Mouse (Mus musculus) cerebellum, postnatal 36 days (tissue): ENCODE measurements around the gene Fam92b.

ENCODE experiments used
- DNase-seq, 2 experiments: peaks; one replicate each; pipeline ENCODE4 v3.0.0; 2021 to 2022; ENCODE audit warnings: mixed read lengths in 2 of 2

Gene Fam92b

GRCm38 (mm10) chr8:120146051-120146450, 31.2 kb downstream of the Fam92b start:
- no peak for DNase-seq

DNA sequence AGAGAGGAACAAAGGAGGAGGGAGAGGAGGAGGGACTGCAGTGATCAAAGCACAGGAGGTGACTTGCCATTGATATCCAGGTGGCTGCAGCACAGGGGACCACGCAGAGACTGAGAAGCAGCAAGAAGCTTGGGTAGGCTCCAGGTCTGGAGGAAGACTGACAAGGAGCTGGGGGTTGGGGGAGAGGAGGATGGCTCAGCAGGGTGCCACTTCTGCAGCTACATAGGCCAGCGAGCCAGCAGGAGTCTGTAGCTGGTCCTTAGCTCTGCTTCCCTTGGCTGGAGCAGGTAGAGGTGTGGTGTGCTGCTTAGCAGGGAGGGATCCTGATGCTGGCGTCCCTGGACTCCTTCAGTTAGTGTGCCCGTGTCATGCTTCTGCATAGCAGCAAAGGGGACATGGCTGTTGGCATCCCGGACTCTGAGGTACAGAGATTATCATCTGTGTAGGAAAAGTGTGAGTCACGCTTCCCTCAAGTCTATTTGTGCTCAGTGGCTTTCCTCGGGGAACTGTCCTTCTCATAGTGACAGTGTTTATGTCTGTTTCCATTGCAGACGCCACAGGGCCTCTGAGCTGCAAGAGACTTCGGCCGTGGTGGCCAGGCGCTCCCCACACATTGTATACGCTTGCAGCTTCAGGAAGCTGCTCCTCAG, 32.5 kb downstream of the Fam92b start:
- DNase-seq: peak; percentile 53 to 60

GRCm38 (mm10) chr8:120143911-120144651, 33.2 kb downstream of the Fam92b start:
- peak in 1 of 2 experiments; percentile 34 for DNase-seq

GRCm38 (mm10) chr8:120140769-120141168, 36.5 kb downstream of the Fam92b start:
- DNase-seq: no peak

DNA sequence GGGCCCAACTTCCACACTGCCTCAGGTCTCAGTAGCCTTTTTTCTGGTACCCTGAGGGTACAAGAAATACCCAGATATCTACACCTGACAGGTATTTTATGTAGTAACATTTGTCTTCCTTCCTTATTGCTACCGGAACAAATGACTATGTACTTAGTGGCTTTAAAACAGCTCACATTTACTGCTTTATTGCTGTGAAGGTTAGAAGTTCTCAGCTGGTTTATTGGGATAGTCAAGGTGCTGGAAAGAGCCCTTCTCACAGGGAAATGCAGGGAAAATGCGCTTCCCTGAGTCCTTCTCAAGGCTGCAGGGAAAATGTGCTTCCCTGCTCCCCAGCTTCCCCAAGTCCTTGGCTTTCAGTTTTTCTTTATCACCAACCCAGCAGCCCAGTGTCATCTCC, 38.3 kb downstream of the Fam92b start:
- DNase-seq: no peak

DNA sequence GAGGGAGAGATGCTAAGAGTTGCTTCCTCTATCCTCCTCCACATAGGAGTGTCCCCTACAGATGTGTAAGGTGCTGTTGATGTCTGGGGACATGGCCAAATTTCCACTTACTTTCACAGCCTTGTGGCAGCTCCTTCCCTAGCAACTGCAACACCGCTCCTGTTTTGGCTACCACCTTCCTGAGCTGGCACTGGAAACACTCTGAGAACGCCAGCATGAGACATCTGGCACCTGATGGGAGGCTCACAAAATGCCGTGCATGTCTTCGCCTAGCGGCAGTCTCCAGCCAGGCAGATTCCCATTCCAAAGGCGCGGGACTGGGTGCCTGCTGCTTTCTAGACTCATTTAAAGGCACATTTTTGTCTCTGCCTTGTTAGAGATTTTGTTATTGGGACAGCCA, 40.6 kb downstream of the Fam92b start:
- peak; percentile 56 to 59 for DNase-seq

DNA sequence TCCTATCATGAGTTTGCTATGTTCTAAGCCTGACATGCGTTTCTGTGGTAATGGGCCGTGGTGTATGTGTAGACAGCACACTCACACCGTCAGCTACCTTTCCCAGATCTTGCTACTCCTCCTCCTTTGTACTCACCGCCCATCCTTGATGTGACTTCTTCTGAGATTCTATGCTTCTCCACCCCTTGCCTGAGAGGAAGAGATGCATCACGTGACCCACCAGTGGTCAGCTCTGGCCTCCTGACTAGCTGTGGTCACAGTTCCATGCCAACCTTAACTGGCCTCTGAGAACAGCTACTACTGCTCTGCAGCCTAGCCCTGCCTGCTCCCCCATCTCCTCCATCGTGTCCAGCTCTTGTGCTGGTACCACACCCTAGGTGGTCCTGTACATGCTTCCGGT, 41.6 kb downstream of the Fam92b start:
- DNase-seq: no peak

DNA sequence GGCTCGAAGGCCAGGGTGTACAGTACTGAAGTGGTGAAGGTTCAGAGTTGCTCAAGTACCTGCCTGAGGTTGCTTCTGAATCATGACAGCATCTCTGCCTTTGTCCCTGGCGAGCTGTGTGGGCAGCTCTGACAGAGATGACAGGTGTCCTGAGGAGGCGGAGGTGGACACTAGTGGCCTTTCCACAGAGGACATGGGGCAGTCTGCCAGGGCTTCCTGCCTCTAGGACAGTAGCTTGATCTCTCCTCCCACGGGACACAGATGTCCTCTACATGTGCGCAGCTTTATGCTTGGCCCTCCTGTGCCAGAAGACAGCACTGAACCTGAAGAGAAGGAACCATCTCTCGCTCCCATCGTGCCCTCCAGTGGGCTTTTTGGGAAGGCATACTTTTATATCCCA, 44.1 kb downstream of the Fam92b start:
- DNase-seq: peak; percentile 93 to 95

- DNase-seq: no peak
Measured at GRCm38 (mm10) chr8:120131158-120131557, 46.1 kb downstream of the Fam92b start.

GRCm38 (mm10) chr8:120129547-120129946, 47.7 kb downstream of the Fam92b start:
- DNase-seq: no peak

GRCm38 (mm10) chr8:120126357-120127161, 50.7 kb downstream of the Fam92b start:
- DNase-seq: no peak

DNA sequence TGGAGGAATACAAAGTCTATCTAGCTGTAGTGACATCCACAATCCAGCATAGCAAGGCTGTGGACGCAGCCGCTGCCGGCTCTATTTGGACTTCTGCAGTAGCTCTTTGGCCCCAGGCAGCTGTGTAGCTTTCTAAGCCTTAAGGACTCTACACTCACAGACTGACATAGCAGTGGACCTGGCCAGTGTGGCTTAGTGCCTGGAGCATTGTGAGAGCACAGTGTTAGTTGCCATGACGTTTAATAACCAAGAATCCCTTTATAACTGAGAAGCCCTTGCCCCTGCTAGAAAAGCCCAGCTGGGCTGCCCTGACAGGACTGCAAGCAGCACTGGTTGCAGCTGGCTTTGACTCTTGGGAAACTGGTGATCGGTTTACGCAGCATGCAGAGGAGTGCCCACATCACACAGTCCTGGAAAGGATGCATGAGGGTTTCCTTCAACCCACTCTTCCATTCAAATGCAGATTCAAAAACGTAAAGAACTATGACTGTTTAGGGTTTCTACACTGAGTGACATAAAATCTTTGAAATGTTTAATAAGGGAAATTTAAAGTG, 52.4 kb downstream of the Fam92b start:
- DNase-seq: no peak

GRCm38 (mm10) chr8:120124261-120124660, 53.0 kb downstream of the Fam92b start:
- DNase-seq: no peak

GRCm38 (mm10) chr8:120120951-120121350, 56.3 kb downstream of the Fam92b start:
- DNase-seq: no peak

GRCm38 (mm10) chr8:120119931-120120330, 57.3 kb downstream of the Fam92b start:
- no peak for DNase-seq

DNA sequence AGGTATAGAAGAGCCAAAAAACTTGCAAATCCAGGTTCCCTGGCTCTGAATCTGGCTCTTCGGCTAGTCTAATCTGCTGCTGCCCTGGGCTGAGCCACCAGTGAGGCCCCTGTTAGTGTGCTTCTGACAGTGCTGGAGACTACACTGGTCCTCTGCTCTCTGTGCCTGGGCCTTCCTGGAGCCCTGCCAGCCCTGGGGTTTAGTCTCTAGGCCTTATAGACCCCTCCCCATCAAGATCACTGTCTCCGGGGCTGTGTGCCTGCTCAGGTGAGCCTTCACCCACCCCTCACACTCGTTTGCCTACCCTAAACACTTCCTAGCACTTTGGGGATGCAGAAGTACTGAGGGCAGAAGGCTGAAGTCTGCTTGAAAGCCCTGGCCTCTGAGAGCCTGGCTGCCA, 57.8 kb downstream of the Fam92b start:
- DNase-seq: no peak

- no peak for DNase-seq
Measured at GRCm38 (mm10) chr8:120118847-120119246, 58.4 kb downstream of the Fam92b start.

- DNase-seq: no peak
Measured at GRCm38 (mm10) chr8:120118162-120118561, 59.1 kb downstream of the Fam92b start.

- DNase-seq: no peak
Measured at GRCm38 (mm10) chr8:120116600-120116999, 60.7 kb downstream of the Fam92b start.
